Mouse (Mus musculus) R1 (cell line): ENCODE measurements around the gene Cldn7.
"Not testable (repeated sequence)": the region's sequence is repeated elsewhere in the genome, so short reads cannot be mapped to it uniquely, and the experiment has no call there.

Experiments used
- DNase-seq: peaks from one replicate; pipeline ENCODE4 v3.0.0-alpha.2; 2018; ENCODE audit warnings: low read depth, low spot score

Gene Cldn7

GRCm38 (mm10) chr11:70013408-70013807 is 48.8 kb downstream of the Cldn7 start:
- DNase-seq, result no peak

GRCm38 (mm10) chr11:70014051-70014450 is 49.5 kb downstream of the Cldn7 start:
- no peak for DNase-seq

DNA sequence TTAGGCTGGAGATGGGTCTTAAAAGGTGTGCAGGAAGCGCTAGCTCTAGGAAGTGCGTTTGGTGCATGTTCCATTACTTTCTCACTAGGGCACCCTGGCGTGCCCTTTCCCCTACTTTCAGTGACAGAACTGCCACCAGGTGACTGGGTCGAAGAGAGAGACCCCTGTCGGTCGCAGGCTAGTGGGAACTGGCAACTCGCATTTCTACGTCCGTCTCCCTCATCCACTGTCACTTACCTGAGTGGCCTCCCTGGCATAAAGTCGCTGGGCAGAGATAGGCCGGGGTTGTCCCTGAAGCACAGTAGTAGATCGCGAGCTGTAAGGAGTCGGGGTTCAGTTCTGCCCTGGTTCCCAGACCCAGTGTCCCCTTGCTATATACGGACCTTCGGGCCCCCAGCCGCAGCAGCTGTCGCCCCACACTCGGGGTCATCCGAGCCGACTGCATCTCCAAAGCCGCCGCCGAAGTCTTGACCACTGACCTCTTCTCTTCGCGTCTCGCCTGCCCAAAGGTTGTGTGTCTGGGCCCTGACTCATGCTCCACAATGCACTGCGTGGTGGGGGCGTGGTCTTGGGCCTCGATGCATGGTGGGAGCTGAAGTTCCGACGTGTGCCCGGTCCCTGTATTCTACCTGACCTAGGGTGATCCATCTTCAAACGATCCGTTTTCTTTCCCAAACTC is 50.4 kb downstream of the Cldn7 start, which contains the start of gene Acadvl:
Gene Acadvl, minus strand, starts transcription at position 532 of the 679 bp plus-strand sequence.
- peak; percentile 89 for DNase-seq

GRCm38 (mm10) chr11:70015677-70016076 is 51.1 kb downstream of the Cldn7 start:
- no peak for DNase-seq

DNA sequence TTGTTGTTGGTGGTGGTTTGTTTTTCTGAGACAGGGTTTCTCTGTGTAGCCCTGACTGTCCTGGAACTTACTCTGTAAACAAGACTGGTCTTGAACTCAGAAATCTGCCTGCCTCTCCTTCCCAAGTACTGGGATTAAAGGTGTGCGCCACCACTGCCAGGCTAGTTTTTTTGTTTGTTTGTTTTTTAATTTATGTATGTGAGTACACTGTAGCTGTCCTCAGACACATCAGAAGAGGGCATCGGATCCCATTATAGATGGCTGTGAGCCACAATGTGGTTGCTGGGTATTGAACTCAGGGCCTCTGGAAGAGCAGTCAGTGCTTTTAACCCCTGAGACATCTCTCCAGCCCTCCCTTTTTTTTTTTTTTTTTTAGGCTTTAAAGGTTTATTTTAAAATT is 51.6 kb downstream of the Cldn7 start:
- DNase-seq, result not testable (repeated sequence)

DNA sequence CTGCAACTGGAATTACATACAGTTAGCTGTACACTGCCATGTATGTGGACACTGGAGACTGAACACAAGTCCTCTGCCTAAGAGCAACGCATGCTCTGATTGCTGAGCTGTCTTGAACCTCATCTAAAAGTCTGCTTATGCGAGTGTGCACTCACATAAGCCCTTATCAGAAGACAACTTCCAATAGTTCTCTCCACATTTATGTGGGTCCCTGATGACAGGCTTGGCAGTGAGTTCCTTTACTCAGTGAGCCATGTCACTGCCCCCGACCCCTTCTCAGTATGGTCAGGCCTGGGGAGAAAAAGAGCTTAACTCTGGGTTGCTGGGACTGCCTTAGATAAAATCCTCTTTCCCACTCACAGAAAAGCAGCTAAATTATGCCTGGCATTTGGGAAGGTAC is 52.1 kb downstream of the Cldn7 start, which contains the start of gene Dlg4:
Gene Dlg4, plus strand, starts transcription at position 274 of the 400 bp plus-strand sequence.
- no peak for DNase-seq

- no peak for DNase-seq
Observed at GRCm38 (mm10) chr11:70017199-70017767, 52.7 kb downstream of the Cldn7 start.
